Mouse (Mus musculus) limb, embryonic 15.5 days (tissue): ENCODE data around the gene Tmem91. TPM values are rescaled to one million over a fixed set of nuclear protein-coding genes. Genes with fewer than 3 reads are reported as not detected.

Source experiments
- ATAC-seq: fragments of 200-750 bp; cut with Nextera tagmentation; 2 replicates; pipeline ENCODE4 v1.8.0; 2017; ENCODE audit warnings: low read depth, moderate TSS enrichment; ENCODE audit not compliant: insufficient number of reproducible peaks, low FRiP score, low TSS enrichment
- H3K27ac ChIP-seq: fragments of 300-500 bp; sonication (generic); 2 replicates; pipeline ENCODE4 v1.5.1; 2015; ENCODE audit warnings: moderate library complexity, mild to moderate bottlenecking, inconsistent platforms
- H3K27me3 ChIP-seq: fragments of 300-500 bp; sonication (generic); 2 replicates; pipeline ENCODE4 v1.6.1; 2015; ENCODE audit warnings: inconsistent platforms
- H3K36me3 ChIP-seq: fragments of 300-500 bp; sonication (generic); 2 replicates; pipeline ENCODE4 v1.6.1; 2015; ENCODE audit warnings: inconsistent platforms
- H3K4me1 ChIP-seq: fragments of 300-500 bp; sonication (generic); 2 replicates; pipeline ENCODE4 v1.6.1; 2015; ENCODE audit warnings: inconsistent platforms
- H3K4me2 ChIP-seq: fragments of 300-500 bp; sonication (generic); 2 replicates; pipeline ENCODE4 v1.6.1; 2015; ENCODE audit warnings: mild to moderate bottlenecking, inconsistent platforms
- H3K4me3 ChIP-seq: fragments of 300-500 bp; sonication (generic); 2 replicates; pipeline ENCODE4 v1.5.1; 2015; ENCODE audit warnings: mild to moderate bottlenecking, inconsistent platforms
- H3K9ac ChIP-seq: fragments of 300-500 bp; sonication (generic); 2 replicates; pipeline ENCODE4 v1.6.1; 2015; ENCODE audit warnings: inconsistent platforms
- H3K9me3 ChIP-seq: fragments of 300-500 bp; sonication (generic); 2 replicates; pipeline ENCODE4 v1.6.1; 2016; ENCODE audit warnings: inconsistent platforms
- WGBS: fragments of 180-500 bp; shearing (Covaris S2); methylation state at CpG from one replicate; pipeline ENCODE4 v1.1.7; 2015; 5-methylcytosine and 5-hydroxymethylcytosine counted together
- polyA plus RNA-seq: library from polyadenylated mRNA; unstranded; fragments of >200 nt; fragmentation: Nextera tagmentation; extraction: Ambion mirVana; gene quantifications from 2 replicates; pipeline ENCODE4 v1.2.1, GENCODE M21; 2015

Gene Tmem91
- polyA plus RNA-seq, 1 experiment from 2014 or later = 3.0 TPM

DNA sequence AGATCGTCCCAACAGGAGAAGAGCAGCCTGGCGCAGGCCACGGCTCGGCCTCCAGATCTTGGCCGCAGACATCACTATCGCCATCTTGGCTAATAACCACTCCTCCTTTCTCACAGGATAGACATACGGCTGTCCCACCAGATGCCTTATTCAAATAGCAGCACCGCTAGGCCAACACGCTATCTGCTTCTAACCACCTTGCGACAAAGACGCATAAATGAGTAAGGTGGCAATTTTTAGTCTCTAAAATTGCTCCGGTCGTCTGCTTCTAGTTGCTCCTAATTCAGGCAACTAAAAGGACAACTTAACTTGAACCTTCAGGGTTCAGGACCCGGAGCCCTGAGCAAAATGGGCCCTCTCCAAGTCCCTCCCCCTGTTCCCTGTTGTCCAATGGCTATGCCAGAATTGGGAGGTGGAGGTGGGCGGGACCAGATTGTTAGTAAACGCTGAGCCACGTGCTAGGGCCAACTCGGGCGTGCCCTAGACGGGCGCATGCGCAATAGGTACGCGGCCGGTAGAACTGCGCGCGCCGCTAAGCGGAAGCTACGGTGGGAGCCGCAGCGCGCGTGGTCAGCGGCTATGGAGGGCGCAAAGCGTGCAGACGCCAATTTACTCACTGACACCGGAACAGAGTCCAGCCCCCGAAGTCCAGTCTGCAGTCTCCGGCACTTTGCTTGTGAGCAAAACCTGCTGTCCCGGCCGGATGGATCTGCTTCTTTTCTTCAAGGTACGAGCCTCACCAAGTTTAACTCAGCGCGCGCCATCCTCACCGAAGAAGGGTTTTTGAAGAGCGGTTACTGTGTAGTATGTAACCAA lies 16.1 kb downstream of the Tmem91 start, which contains the start of the genes Bckdha and Exosc5:
Bckdha (minus strand) TSS at position 325 of the 816 bp plus-strand sequence.
Exosc5 (plus strand) TSS at position 508 of the 816 bp plus-strand sequence.
- ATAC-seq = peak; percentile 99
- Histone ChIP-seq H3K27me3 (no peaks in the 10 kb centered on the region), H3K4me2 (peak within 1 kb of the TSS; percentile 74), H3K4me1 (peaks cover 21% of the 10 kb centered on the region), H3K4me3 (peak within 1 kb of the TSS; percentile 78), H3K9ac (peak within 1 kb of the TSS; percentile 68), H3K9me3 (no peaks in the 10 kb centered on the region), H3K27ac (peak within 1 kb of the TSS; percentile 82), H3K36me3 (peaks cover 18% of the 10 kb centered on the region)
- WGBS = under 1% methylated on average over 50 of the region's 50 CpGs

DNA sequence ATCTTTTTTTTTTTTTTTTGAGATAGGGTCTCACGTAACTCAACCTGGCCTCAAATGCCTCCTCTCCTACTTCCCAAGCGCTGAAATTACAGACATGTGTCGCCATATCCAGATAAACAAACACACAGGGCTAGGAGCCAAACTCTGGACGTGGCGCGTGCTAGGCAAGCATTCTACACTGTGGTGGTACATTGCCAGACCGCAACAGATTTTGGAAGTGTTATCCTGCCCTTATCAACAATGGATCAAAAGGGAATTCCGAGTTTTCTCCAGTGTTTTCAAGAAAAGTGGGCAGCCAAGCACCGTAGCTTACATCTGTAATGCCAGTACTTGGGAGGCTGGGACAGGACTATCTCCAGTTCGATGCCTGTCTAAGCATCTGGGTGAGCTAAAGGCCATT lies 17.2 kb downstream of the Tmem91 start:
- no peak for ATAC-seq
- Histone ChIP-seq H3K36me3 (peaks cover 13% of the 10 kb centered on the region), H3K9ac (peak overlapping the region; percentile 68), H3K9me3 (no peaks in the 10 kb centered on the region), H3K27me3 (no peaks in the 10 kb centered on the region), H3K4me1 (peaks cover 21% of the 10 kb centered on the region), H3K4me2 (peak overlapping the region; percentile 74), H3K27ac (no peak overlapping the region), H3K4me3 (peak overlapping the region; percentile 78)
- 41% methylated on average over 10 of the region's 10 CpGs for WGBS

DNA sequence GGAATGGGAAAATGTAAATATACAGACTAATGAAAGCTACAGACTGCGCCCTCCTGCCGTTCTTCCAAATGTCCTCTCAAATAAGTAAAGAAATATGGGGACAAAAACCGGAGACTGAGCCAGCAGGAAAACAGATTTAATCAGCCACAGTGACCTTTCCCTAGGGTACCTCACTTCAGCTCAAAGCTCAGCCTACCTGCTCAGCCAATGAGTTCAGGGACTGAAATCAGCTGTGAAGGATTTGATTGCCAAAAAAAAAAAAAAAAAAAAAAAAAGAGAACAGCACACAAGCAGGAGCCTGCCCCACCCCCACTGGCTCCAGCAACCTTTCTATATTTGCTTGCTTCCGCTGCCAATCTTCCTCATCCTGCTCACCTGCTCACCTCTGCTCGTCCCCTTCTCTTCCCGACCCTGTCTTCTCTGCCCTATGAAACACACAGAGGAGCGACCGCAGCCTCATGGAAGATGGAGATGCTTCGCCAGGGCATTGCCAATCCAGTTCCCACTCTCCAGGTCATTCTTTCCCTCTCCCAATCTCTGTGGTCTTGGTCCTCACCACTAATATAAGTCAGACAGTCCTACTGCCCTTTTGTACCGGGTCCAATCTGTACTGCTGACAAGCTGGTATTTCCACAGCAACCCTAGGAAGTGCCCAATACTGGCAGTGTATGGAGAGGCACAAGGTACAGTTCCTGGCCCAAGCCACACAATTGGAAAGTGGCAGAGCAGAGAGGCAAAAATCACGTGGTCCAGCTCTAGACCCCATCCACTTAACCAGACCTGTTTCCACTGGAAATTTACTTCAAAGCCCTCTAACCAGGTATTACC lies 19.2 kb downstream of the Tmem91 start:
- Histone ChIP-seq H3K27ac (no peak overlapping the region), H3K4me2 (no peak overlapping the region), H3K36me3 (peaks cover 4% of the 10 kb centered on the region), H3K9me3 (no peaks in the 10 kb centered on the region), H3K4me3 (no peak overlapping the region), H3K4me1 (peaks cover 21% of the 10 kb centered on the region), H3K27me3 (no peaks in the 10 kb centered on the region), H3K9ac (no peak overlapping the region)
- ATAC-seq = no peak
- WGBS = 81% methylated on average over 11 of the region's 11 CpGs

DNA sequence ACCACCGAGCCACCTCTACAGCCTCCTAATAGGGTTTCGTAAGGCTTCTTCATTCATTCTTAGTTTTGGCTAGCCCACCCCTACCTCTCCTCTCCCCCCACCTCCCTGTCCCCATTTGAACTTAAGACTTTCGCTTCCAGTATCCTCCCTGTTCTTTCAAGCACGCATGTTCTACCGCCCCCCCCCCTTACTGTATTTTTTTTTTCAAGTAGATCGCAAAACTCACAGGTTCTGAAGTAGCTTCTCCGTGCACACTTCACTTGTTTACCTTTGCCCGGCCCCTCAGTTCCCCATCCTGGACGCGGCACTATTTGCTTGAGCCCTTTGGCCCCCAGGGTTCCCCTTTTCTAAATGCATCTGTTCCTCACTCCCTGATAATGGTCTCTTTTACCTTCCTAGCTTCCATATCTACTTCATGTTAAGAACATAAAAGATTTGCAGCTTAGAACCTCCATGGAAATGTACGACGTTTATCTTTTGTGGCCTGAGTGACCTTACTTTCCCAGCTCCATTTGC lies 22.7 kb downstream of the Tmem91 start:
- H3K36me3 ChIP-seq = peaks cover 4% of the 10 kb centered on the region
- 87% methylated on average over 12 of the region's 12 CpGs for WGBS
- H3K4me3 ChIP-seq = no peak overlapping the region
- H3K27me3 ChIP-seq = no peaks in the 10 kb centered on the region
- H3K9ac ChIP-seq = no peak overlapping the region
- H3K4me2 ChIP-seq = no peak overlapping the region
- no peaks in the 10 kb centered on the region for H3K9me3 ChIP-seq
- peaks cover 10% of the 10 kb centered on the region for H3K4me1 ChIP-seq
- no peak overlapping the region for H3K27ac ChIP-seq
- no peak for ATAC-seq

DNA sequence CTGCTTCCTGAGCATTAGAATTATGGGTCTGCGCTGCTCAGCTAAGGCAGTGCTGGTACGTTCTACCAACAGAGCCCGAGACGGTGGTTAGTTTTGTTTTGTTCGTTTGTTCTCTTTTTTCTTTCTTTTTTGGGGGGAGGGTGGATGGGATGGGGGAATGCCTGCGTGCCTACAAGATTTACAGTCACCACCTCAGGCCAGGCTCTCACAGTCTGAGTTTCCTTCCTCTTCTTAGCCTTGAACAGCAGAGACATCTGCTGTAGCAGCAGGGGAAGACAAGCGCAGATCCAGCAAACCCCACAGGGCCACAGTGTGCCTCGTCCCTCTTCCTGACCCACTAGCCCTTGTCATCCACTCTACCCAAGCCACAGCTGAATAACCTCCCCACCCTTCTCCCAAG lies 23.7 kb downstream of the Tmem91 start:
- ATAC-seq = no peak
- no peaks in the 10 kb centered on the region for H3K9me3 ChIP-seq
- H3K27ac ChIP-seq = no peak overlapping the region
- H3K4me3 ChIP-seq = no peak overlapping the region
- 83% methylated on average over 8 of the region's 8 CpGs for WGBS
- H3K36me3 ChIP-seq = peaks cover 4% of the 10 kb centered on the region
- H3K27me3 ChIP-seq = no peaks in the 10 kb centered on the region
- H3K4me2 ChIP-seq = no peak overlapping the region
- H3K4me1 ChIP-seq = peaks cover 5% of the 10 kb centered on the region
- H3K9ac ChIP-seq = no peak overlapping the region

DNA sequence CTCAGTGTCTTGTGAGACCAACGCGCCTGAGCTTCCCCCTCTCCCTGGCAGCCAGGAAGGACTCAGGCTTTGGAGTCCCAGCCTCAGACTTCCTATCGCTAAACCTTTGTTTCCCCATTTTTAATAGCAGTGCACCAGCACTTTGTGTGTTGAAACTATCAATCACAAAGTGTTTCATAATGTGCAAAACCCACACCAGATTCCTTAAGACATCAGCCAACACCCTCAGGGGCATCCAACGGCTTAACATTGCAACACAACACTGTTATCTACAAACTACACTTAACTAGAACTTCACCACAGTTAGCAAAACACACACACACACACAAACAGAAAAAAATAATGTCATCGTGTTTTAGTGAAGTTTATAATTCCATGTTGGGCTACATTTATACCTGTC lies 25.1 kb downstream of the Tmem91 start:
- 75% methylated on average over 5 of the region's 5 CpGs for WGBS
- H3K9me3 ChIP-seq = no peaks in the 10 kb centered on the region
- no peaks in the 10 kb centered on the region for H3K27me3 ChIP-seq
- no peak overlapping the region for H3K9ac ChIP-seq
- H3K36me3 ChIP-seq = peaks cover 11% of the 10 kb centered on the region
- H3K4me3 ChIP-seq = no peak overlapping the region
- 0 out of 2 replicates have a peak, but pooled peaks cover 4% of the 10 kb centered on the region for H3K4me1 ChIP-seq
- H3K4me2 ChIP-seq = no peak overlapping the region
- H3K27ac ChIP-seq = no peak overlapping the region
- ATAC-seq = no peak

DNA sequence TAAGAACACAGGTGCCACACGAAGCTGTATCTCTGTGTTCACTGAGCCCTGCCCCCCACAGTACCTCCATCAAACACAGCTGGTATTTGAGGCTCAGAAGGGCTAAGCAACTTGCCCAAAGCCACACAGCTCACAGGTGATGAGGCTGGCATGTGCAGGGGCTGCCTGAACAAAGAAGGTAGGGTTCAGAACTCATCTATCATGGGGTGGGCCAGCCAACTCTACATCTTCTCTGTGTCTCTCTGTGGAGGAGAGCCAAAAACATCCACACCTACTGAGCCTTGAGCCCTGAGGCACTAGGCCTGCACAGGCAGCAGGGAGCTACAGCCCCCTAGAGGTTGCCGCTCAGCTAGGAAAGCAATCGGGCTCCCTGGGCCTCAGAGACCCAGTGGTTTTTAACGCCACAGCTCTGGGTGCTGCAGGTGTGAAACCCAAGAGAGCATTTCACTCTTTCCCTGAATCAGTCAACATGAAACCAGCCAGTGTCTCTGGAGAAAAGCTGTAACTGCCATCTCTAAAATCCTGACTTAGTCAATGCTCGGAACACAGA lies 27.3 kb downstream of the Tmem91 start:
- H3K4me2 ChIP-seq = no peak overlapping the region
- ATAC-seq = peak; percentile 4; the same call in 1 of the 2 replicates
- H3K36me3 ChIP-seq = peaks cover 7% of the 10 kb centered on the region; the same call in 1 of the 2 replicates
- 0 out of 2 replicates have a peak, but pooled peaks cover 4% of the 10 kb centered on the region for H3K4me1 ChIP-seq
- H3K27ac ChIP-seq = no peak overlapping the region
- no peaks in the 10 kb centered on the region for H3K9me3 ChIP-seq
- H3K4me3 ChIP-seq = no peak overlapping the region
- 44% methylated on average over 5 of the region's 5 CpGs for WGBS
- H3K9ac ChIP-seq = no peak overlapping the region
- no peaks in the 10 kb centered on the region for H3K27me3 ChIP-seq

DNA sequence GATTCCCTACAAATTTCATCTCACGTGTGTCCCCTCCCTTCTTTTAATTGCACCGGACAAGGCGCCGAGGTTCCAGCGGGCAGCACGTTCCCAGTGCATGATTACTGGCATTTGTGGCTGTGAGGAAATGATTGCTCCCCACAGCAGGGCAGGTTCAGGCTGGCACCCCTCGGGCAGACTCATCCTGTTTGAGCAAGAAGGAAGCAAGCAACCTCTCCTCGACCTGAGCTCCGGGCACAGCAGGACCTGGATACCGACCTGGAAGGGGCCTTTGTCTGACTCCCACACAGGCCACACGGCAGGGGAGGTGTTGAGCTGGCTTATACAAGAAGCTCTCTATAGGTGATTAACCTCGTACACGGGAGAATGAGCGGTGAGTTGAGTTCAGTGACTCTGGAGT lies 29.9 kb downstream of the Tmem91 start:
- no peak overlapping the region for H3K27ac ChIP-seq
- no peak overlapping the region for H3K4me2 ChIP-seq
- no peak overlapping the region for H3K9ac ChIP-seq
- no peaks in the 10 kb centered on the region for H3K9me3 ChIP-seq
- 0 out of 2 replicates have a peak, but pooled peaks cover 4% of the 10 kb centered on the region for H3K4me1 ChIP-seq
- no peak overlapping the region for H3K4me3 ChIP-seq
- no peaks in the 10 kb centered on the region for H3K27me3 ChIP-seq
- peaks cover 22% of the 10 kb centered on the region for H3K36me3 ChIP-seq
- ATAC-seq = no peak
- WGBS = 69% methylated on average over 14 of the region's 14 CpGs

DNA sequence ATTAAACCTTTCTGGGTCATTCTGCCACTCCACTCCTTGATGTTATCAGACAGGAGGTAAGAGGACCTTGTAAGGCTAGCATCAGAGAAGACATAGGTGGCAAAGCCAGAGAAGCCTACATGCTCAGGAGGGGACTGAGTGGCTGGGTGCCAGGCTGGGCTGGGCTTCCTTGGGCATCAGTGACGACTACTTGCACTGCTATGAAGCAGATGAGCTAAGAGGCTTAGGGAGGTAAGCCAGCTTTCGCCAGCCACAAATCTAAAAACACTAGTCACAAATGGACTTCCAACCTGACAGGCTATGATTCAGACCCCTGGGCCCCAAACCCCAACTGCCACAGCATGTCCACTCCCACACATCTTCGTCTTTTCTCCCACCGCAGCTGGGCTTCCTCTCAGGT lies 30.3 kb downstream of the Tmem91 start:
- Histone ChIP-seq H3K9me3 (no peaks in the 10 kb centered on the region), H3K9ac (no peak overlapping the region), H3K36me3 (peaks cover 26% of the 10 kb centered on the region), H3K4me1 (0 out of 2 replicates have a peak, but pooled peaks cover 4% of the 10 kb centered on the region), H3K27ac (no peak overlapping the region), H3K27me3 (no peaks in the 10 kb centered on the region), H3K4me2 (no peak overlapping the region), H3K4me3 (no peak overlapping the region)
- 76% methylated on average over 4 of the region's 4 CpGs for WGBS
- ATAC-seq = no peak

DNA sequence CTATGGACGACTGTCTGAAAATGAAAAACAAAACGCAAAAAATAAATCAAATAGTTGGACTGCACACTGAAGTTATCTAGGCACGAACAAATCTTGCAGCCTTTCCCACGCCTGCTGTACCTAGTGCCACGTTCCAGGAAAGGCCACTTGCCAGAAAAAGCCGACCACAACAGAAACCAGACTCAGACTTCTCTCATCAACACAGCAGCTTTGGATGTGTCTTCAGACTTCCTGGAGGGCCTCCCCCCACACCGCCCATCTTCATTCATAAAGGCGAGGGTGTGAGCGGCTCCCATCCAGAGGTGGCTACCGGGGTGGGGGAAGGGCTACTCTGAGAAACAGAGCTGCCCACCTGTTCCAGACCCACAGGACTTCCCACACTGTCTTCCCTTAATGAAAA lies 30.8 kb downstream of the Tmem91 start:
- Histone ChIP-seq H3K4me2 (no peak overlapping the region), H3K36me3 (peaks cover 29% of the 10 kb centered on the region), H3K9ac (no peak overlapping the region), H3K4me1 (0 out of 2 replicates have a peak, but pooled peaks cover 4% of the 10 kb centered on the region), H3K27ac (no peak overlapping the region), H3K27me3 (no peaks in the 10 kb centered on the region), H3K4me3 (no peak overlapping the region), H3K9me3 (no peaks in the 10 kb centered on the region)
- WGBS = 80% methylated on average over 10 of the region's 10 CpGs
- no peak for ATAC-seq

DNA sequence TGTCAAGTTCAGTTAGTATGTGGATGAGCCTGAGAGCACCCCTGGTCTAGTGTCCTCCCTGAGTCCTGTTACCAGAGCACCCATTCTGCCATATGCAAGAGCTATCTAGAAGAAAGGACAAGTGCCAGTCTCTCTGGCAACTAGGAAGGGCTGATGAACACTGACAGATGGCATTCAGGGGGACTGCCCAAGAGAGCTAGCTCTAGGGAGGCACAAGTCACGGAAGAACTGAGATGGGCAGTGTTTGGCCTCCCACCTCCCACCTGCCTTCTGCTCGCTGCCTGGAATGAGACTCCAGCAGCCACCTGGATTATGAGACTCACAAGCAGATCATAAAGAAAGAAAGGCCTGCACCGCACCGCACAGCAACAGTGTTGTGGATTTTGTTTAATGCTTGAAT lies 35.2 kb downstream of the Tmem91 start:
- H3K4me2 ChIP-seq = no peak overlapping the region
- H3K4me3 ChIP-seq = no peak overlapping the region
- H3K36me3 ChIP-seq = peaks cover 46% of the 10 kb centered on the region
- ATAC-seq = no peak
- 87% methylated on average over 4 of the region's 4 CpGs for WGBS
- no peaks in the 10 kb centered on the region for H3K27me3 ChIP-seq
- no peaks in the 10 kb centered on the region for H3K4me1 ChIP-seq
- no peak overlapping the region for H3K9ac ChIP-seq
- no peak overlapping the region for H3K27ac ChIP-seq
- no peaks in the 10 kb centered on the region for H3K9me3 ChIP-seq
